Mouse (Mus musculus): ENCODE measurements at regions not wholly inside any gene's neighbourhood (a gene's known extent, or its start where the extent isn't known, plus 50 kb on each side); places are given as distances from the start of the nearest gene placed in this dataset.

GRCm38 (mm10) chr2:179146274-179146673 is 296.0 kb upstream of the Cdh4 start:
- TF ChIP-seq CTCF (IDR thresholded peaks at IDR 0.05) = no peak
- no peak for TF ChIP-seq EP300 (IDR thresholded peaks at IDR 0.05)
